Mouse (Mus musculus) cerebellum, adult 11 months (tissue): ENCODE data around the gene 4930512M02Rik.

Experiments
- DNase-seq: peaks from one replicate; pipeline ENCODE4 v3.0.0; 2022

4930512M02Rik gene

DNA sequence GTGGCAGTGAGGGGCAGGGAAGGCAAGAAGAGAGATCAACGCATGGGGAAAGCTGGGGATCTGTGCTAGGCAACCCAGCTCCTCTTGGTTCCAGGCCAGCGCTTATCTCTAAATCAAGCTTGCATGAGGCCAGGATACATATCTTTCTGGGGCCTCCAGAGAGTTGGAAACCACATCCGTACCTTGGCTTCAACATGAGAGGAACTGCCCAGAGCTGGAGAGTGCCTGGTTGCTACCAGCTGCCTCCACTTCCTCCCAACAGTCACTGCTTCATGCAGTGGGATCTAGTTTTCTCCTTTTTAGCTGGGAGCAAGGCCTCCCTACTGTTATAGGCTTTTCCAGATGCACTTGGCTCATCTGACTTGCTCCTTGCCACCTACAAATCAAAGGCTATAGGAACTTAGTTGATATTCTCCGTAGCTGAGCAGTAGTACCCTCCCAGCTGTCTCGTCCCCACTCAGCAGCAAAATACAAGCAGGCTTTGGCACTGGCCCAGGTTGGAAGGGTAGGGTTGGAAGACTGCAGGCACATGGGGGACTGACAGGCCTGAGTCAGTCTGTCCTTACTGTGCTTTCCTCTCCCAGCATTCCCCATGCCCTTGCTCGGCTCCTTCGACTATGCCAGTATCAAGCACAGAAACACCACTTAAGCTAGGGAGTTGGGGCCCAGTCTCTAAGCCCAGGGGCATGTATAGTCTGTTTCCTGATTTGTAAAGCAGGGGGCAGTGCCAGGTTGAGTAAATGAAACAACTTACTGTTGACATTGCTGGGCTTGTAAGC, 63.2 kb downstream of the 4930512M02Rik start:
- no peak for DNase-seq

- no peak for DNase-seq
These were observed 66.5 kb downstream of the 4930512M02Rik start for GRCm38 (mm10) chr11:11561118-11561517.

DNA sequence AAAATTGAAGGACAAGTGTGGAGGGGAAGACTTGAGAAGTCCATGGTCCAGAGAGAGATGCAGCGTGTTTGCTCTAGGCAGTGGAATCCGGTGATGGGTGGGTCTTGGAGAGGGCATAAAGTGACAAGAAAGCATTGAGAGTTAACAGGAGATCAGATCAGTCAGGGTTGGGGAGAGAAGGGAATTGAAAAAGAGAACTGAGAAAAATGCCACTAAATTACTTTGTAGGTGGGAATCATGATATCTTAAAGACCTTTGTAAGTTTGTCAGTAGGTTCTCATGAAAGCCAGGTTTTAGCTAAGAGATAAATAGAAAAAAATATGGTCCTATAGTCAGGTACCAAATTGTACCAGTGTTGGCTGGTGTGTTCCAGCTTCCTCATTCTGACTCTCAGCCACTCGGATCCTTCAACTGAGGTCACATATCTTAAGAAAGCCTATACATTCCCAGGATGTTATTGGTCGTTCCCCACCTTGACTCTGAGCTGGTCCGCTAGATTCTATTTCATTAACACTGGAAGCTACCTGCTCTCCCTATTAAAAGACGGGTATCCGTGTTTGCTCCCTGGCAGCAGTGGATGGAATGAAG, 68.4 kb downstream of the 4930512M02Rik start:
- DNase-seq = no peak

- DNase-seq = no peak
These were observed 69.0 kb downstream of the 4930512M02Rik start for GRCm38 (mm10) chr11:11558662-11559061.

- DNase-seq = no peak
These were observed 70.3 kb downstream of the 4930512M02Rik start for GRCm38 (mm10) chr11:11557173-11557967.

DNA sequence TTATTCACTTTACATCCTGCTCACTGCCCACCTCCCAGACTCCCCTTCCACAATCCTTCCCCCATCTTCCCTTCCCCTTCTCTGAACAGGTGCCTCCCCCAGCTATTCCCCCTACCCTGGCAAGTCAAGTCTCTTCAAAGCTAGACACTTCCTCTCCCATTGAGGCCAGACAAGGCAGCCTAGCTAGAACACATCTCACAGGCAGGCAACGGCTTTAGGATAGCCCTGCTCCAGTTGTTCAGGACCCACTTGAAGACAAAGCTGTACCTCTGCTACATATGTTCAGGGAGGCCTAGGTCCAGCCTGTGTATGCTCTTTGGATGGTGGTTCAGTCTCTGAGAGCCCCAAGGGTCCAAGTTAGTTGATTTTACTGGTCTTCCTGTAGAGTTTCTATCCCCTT, 71.4 kb downstream of the 4930512M02Rik start:
- DNase-seq = no peak

GRCm38 (mm10) chr11:11555563-11555962, 72.1 kb downstream of the 4930512M02Rik start:
- no peak for DNase-seq

- DNase-seq = no peak
These were observed 79.9 kb downstream of the 4930512M02Rik start for GRCm38 (mm10) chr11:11547597-11548240.

- DNase-seq = no peak
These were observed 80.6 kb downstream of the 4930512M02Rik start for GRCm38 (mm10) chr11:11546903-11547511.

- no peak for DNase-seq
These were observed 81.7 kb downstream of the 4930512M02Rik start for GRCm38 (mm10) chr11:11545948-11546347.
